Mouse (Mus musculus) lung, embryonic 14.5 days (tissue): Measurements from ENCODE around the gene Cnn1. TPM values are rescaled to one million over a fixed set of nuclear protein-coding genes. Genes with fewer than 3 reads are reported as not detected.
A peak's percentile ranks its signal among the peaks of the same experiment; 100 is the strongest.

Experiments used
- ATAC-seq: fragments of 200-750 bp; cut with Nextera tagmentation; 2 replicates; pipeline ENCODE4 v1.8.0; 2017; ENCODE audit warnings: mild to moderate bottlenecking, moderate TSS enrichment, moderate library complexity; ENCODE audit not compliant: insufficient read depth
- DNase-seq: peaks from one replicate; pipeline ENCODE4 v3.0.0-alpha.2; 2015
- H3K27ac ChIP-seq: fragments of 300-500 bp; sonication (generic); 2 replicates; pipeline ENCODE4 v1.5.1; 2014; ENCODE audit warnings: low read depth, mild to moderate bottlenecking, moderate library complexity
- H3K27me3 ChIP-seq: fragments of 300-500 bp; sonication (generic); 2 replicates; pipeline ENCODE4 v1.6.1; 2014; ENCODE audit warnings: low read length, control low read depth; ENCODE audit not compliant: insufficient read depth
- H3K36me3 ChIP-seq: fragments of 300-500 bp; sonication (generic); 2 replicates; pipeline ENCODE4 v1.6.1; 2014; ENCODE audit warnings: control low read depth; ENCODE audit not compliant: insufficient read depth
- H3K4me1 ChIP-seq: fragments of 300-500 bp; sonication (generic); 2 replicates; pipeline ENCODE4 v1.6.1; 2014; ENCODE audit warnings: antibody characterized with exemption, control low read depth; ENCODE audit not compliant: insufficient read depth
- H3K4me2 ChIP-seq: fragments of 300-500 bp; sonication (generic); 2 replicates; pipeline ENCODE4 v1.6.1; 2014; ENCODE audit warnings: mild to moderate bottlenecking
- H3K4me3 ChIP-seq: fragments of 300-500 bp; sonication (generic); 2 replicates; pipeline ENCODE4 v1.5.1; 2014; ENCODE audit warnings: low read depth, low read length
- H3K9ac ChIP-seq: fragments of 300-500 bp; sonication (generic); 2 replicates; pipeline ENCODE4 v1.6.1; 2014
- H3K9me3 ChIP-seq: fragments of 300-500 bp; sonication (generic); 2 replicates; pipeline ENCODE4 v1.6.1; 2016; ENCODE audit warnings: low read depth, low read length, control low read depth
- CTCF ChIP-seq: IDR thresholded peaks from 2 replicates; pipeline ENCODE4 v1.5.1; 2016; ENCODE audit warnings: antibody characterized with exemption, low read depth
- WGBS: fragments of 180-500 bp; shearing (Covaris S2); extraction: QIAGEN DNeasy Blood & Tissue Kit; methylation state at CpG from one replicate; pipeline ENCODE4 v1.1.7; 2014; 5-methylcytosine and 5-hydroxymethylcytosine counted together
- polyA plus RNA-seq: library from polyadenylated mRNA; unstranded; fragments of >200 nt; fragmentation: Nextera tagmentation; extraction: Ambion mirVana; gene quantifications from 2 replicates; pipeline ENCODE4 v1.2.1, GENCODE M21; 2014

Gene Cnn1
- polyA plus RNA-seq, 1 experiment from 2014 or later, result 71.2 TPM

GRCm38 (mm10) chr9:22131226-22131981 is 32.4 kb downstream of the Cnn1 start:
- Histone ChIP-seq H3K9ac (peak overlapping the region; percentile 43), H3K9me3 (no peaks in the 10 kb centered on the region), H3K4me3 (peak overlapping the region; percentile 30), H3K36me3 (no peaks in the 10 kb centered on the region), H3K27ac (no peak overlapping the region), H3K4me1 (no peaks in the 10 kb centered on the region), H3K27me3 (peaks cover 9% of the 10 kb centered on the region; the same call in 1 of the 2 replicates), H3K4me2 (peak overlapping the region; percentile 78)
- DNase-seq (peak; percentile 68), ATAC-seq (peak; percentile 74)
- no peak for TF ChIP-seq CTCF
- 1% methylated on average over 35 of the region's 35 CpGs for WGBS

- ATAC-seq (peak; percentile 15; the same call in 1 of the 2 replicates), DNase-seq (no peak)
- H3K9ac ChIP-seq, result peak overlapping the region; percentile 43; the same call in 1 of the 2 replicates
- H3K27me3 ChIP-seq, result peaks cover 9% of the 10 kb centered on the region; the same call in 1 of the 2 replicates
- TF ChIP-seq CTCF, result no peak
- H3K4me3 ChIP-seq, result peak overlapping the region; percentile 30
- no peaks in the 10 kb centered on the region for H3K36me3 ChIP-seq
- WGBS, result 28% methylated on average over 11 of the region's 11 CpGs
- H3K4me2 ChIP-seq, result peak overlapping the region; percentile 78
- no peaks in the 10 kb centered on the region for H3K4me1 ChIP-seq
- no peak overlapping the region for H3K27ac ChIP-seq
- no peaks in the 10 kb centered on the region for H3K9me3 ChIP-seq
These were observed 33.2 kb downstream of the Cnn1 start for GRCm38 (mm10) chr9:22132220-22132619.

GRCm38 (mm10) chr9:22134246-22134890 is 35.4 kb downstream of the Cnn1 start:
- peaks cover 9% of the 10 kb centered on the region; the same call in 1 of the 2 replicates for H3K27me3 ChIP-seq
- no peak for TF ChIP-seq CTCF
- ATAC-seq (no peak), DNase-seq (no peak)
- H3K27ac ChIP-seq, result no peak overlapping the region
- H3K4me2 ChIP-seq, result no peak overlapping the region
- WGBS, result 72% methylated on average over 7 of the region's 7 CpGs
- H3K4me3 ChIP-seq, result peak overlapping the region; percentile 4; the same call in 1 of the 2 replicates
- H3K9ac ChIP-seq, result no peak overlapping the region
- H3K4me1 ChIP-seq, result no peaks in the 10 kb centered on the region
- H3K36me3 ChIP-seq, result no peaks in the 10 kb centered on the region
- no peaks in the 10 kb centered on the region for H3K9me3 ChIP-seq

GRCm38 (mm10) chr9:22134988-22135643 is 36.1 kb downstream of the Cnn1 start:
- Histone ChIP-seq H3K4me3 (peak overlapping the region; percentile 4; the same call in 1 of the 2 replicates), H3K36me3 (no peaks in the 10 kb centered on the region), H3K9ac (no peak overlapping the region), H3K4me2 (no peak overlapping the region), H3K9me3 (no peaks in the 10 kb centered on the region), H3K27ac (no peak overlapping the region), H3K27me3 (peaks cover 9% of the 10 kb centered on the region; the same call in 1 of the 2 replicates), H3K4me1 (no peaks in the 10 kb centered on the region)
- no peak for DNase-seq
- no peak for TF ChIP-seq CTCF
- no peak for ATAC-seq
- WGBS, result 73% methylated on average over 9 of the region's 9 CpGs

DNA sequence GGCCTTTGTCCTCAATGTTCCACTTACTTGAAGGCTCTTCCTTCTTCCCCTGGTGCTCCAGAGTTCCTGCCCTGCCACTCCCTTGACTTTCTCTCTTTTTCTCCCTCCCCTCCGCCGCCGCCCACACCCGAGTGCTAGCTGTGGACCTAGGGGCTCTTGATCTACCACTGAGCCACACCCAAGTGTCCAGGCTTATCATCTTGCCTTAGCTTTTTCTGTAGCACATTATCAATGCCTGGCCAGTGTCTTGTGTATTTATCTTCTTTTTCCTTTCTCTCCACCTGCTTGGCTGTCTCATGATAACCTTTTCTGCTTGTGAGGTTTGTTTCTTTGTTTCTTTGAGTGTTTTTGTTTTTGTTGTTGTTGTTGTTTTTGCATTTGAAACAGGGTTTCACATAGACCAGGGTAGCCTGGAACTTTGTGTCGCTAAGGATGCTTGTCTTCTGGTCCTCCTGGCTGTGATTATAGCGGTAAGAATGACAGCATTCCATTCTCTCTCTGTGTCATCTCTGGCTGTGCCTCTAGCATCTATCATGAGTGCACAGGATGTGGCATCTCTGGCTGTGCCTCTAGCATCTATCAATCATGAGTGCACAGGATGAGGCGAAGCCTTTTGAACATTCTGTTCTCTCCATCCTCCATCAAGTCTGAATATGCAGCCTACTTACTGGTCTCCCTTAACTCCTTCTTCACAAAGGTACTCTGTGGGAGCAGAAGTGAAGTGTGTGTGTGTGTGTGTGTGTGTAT is 36.8 kb downstream of the Cnn1 start, which contains the start of gene Acp5:
Gene Acp5 (minus strand): TSS at position 68 of the 747 bp plus-strand sequence.
- H3K4me1 ChIP-seq, result no peaks in the 10 kb centered on the region

GRCm38 (mm10) chr9:22136765-22137547 is 37.9 kb downstream of the Cnn1 start:
- WGBS, result 17% methylated on average over 23 of the region's 23 CpGs
- no peak for TF ChIP-seq CTCF
- no peak for ATAC-seq

More for the DNA sequence above, 36.8 kb downstream of the Cnn1 start, which contains the start of gene Acp5:
- 67% methylated on average over 7 of the region's 7 CpGs for WGBS
- TF ChIP-seq CTCF, result no peak
- DNase-seq, result no peak
- ATAC-seq, result no peak
- Histone ChIP-seq H3K4me3 (peak within 1 kb of the TSS; percentile 4; the same call in 1 of the 2 replicates), H3K27ac (no peak within 1 kb of the TSS), H3K4me2 (no peak within 1 kb of the TSS), H3K9ac (no peak within 1 kb of the TSS), H3K36me3 (no peaks in the 10 kb centered on the region), H3K9me3 (no peaks in the 10 kb centered on the region), H3K27me3 (peaks cover 9% of the 10 kb centered on the region; the same call in 1 of the 2 replicates)

More at GRCm38 (mm10) chr9:22136765-22137547, 37.9 kb downstream of the Cnn1 start:
- no peaks in the 10 kb centered on the region for H3K27me3 ChIP-seq
- peak overlapping the region; percentile 20 for H3K9ac ChIP-seq
- H3K9me3 ChIP-seq, result no peaks in the 10 kb centered on the region
- no peak overlapping the region for H3K4me3 ChIP-seq
- H3K4me1 ChIP-seq, result no peaks in the 10 kb centered on the region
- H3K27ac ChIP-seq, result no peak overlapping the region
- no peak overlapping the region for H3K4me2 ChIP-seq
- no peaks in the 10 kb centered on the region for H3K36me3 ChIP-seq
- DNase-seq, result peak; percentile 8
